Mouse (Mus musculus) lung, adult 10 weeks (tissue): ENCODE data around the gene Ifitm6. TPM values are rescaled to one million over a fixed set of nuclear protein-coding genes. Genes with fewer than 3 reads are reported as not detected.

Experiments
- polyA plus RNA-seq: library from polyadenylated mRNA; stranded (reverse); fragments of 350-450 nt; fragmentation: Illumina TruSeq; extraction: RNeasy Lipid Tissue Mini Kit (QIAGEN cat#74804); gene quantifications from one replicate; pipeline ENCODE4 v1.2.3, GENCODE M21; 2014; ENCODE audit warnings: low read depth, low replicate concordance; ENCODE audit not compliant: insufficient read depth

The Ifitm6 gene
- 21.7 TPM for polyA plus RNA-seq

DNA sequence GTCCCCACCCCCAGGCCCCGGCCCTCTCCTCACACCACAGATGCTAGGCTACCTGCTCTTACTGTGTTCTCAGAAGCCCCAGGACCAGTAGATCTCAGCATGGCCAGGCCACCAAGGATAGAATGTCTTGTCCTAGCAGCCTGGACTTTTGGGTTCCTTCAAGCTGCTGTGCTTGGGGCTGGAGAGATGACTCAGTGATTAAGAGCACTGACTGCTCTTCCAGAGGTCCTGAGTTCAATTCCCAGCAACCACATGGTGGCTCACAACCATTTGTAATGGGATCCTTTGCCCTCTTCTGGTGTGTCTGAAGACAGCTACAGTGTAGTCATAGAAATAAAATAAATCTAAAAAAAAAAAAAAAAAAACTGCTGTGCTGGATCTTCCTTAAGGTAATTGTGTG lies at the start of gene Ifitm6:
TSS of gene Ifitm6 (minus strand) at position 101 of the 400 bp plus-strand sequence.

DNA sequence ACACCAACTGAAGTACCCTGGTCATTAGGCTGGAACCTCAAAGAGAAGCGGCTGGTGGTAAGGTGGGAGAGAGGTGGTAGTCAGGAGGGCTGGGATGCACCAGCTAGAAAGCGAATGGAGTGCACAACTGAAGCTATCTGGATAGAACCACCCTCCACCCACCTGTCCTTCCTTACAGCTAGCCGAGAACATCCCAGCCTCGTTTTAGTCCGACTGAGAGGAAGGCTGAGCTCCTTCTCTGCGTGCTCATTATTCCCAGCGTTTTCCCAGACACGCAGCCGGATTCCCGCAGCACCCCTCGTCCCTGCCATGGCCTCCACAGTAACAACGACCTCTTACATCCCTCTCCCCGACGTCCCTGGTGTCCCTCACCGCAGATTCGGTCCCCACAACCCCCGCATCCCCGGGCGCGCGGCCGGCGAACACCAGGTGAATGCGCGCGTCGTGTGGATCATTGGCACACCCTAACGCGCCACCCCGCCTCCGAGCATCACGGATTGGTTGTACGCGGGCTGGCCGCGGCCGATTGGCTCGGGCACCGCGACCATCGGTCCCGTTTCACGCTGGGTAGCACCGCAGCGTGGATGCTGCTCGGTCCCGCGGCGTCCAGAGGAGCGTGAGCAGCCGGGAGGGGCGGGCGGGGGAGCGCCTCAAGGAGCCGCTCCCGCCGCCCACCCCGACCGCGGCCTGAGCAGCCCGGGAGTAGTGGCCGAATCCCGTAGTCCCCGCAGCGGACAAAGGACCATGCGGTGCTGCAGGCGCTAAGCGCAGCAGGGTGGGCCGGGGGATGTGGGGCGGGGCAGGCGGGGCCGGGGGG lies 42.9 kb upstream of the Ifitm6 start, which contains the start of gene B4galnt4:
TSS of gene B4galnt4 (plus strand) at position 679 of the 817 bp plus-strand sequence.

DNA sequence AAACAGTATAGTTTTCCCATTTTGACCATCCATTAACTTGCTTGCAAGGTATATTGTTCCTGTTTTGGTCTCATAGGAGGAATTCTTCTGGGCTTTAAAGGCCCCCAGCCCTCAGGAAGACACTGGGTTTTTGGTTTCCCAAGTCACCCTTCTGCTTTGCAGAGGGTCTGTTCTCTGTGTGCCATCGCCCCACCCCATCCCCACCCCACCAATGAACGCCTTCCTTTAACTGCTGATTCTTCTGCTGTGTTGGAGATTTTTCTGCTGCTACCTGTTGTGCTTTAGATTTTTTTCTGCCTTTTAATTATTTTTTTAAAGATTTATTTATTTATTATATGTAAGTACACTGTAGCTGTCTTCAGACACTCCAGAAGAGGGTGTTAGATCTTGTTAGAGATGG lies 11.1 kb upstream of the Ifitm6 start, which contains the start of gene Gm17387:
TSS of gene Gm17387 (plus strand) at position 301 of the 400 bp plus-strand sequence.

DNA sequence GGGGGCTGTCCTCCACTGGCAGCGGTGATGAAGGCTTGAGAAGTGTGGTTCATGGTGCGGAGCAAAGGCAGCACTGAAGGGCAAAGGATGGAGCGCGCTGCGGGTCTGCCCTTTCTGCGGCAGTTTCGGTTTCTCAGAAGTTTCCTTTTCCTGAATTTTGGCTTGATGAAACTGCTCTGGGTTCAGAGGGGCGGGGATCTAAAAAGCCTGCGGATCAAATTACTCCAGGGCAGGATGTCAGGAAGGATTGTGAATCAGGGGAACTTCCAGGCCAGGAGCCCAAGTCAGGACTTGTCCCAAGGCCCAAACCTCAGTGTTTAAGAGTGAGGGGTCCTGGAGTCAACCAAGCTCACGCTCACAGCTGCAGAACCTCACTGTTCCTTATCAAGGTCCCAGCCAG lies 7.1 kb downstream of the Ifitm6 start, which contains the start of gene Ifitm3:
TSS of gene Ifitm3 (minus strand) at position 178 of the 400 bp plus-strand sequence.

DNA sequence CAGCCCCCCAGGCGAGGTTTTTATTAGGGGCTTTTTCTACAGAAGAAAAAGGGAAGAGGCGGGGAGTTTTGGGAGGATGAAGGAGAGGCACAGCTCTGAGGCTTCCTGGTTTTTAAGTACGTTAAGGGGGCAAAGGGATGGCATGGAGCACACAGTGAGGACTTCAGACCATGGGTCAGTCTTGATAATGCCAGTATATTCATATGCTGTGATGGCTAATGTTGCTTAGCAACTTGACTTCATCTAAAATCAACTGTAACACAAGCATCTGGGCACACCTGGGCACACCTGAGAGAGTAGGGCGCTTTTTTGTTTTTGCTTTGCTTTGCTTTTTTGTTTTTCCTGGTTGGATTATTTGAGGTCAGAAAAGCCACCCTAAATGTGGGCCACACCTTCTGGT lies 50.8 kb downstream of the Ifitm6 start, which contains the start of gene Ifitm1:
TSS of gene Ifitm1 (plus strand) at position 301 of the 400 bp plus-strand sequence.

Other genes starting within 250 kb of the Ifitm6 start
- gene Syce1, start 230.1 kb downstream of the Ifitm6 start, polyA plus RNA-seq = not detected
- gene Zfp941, start 195.7 kb downstream of the Ifitm6 start, polyA plus RNA-seq = 0.07 TPM
- 18.9 TPM for gene Urah, start 182.9 kb downstream of the Ifitm6 start, polyA plus RNA-seq
- 83.0 TPM for gene Scgb1c1, start 172.4 kb downstream of the Ifitm6 start, polyA plus RNA-seq
- not detected for gene Odf3, start 170.1 kb downstream of the Ifitm6 start, polyA plus RNA-seq
- not detected for gene Gm45785, start 161.6 kb downstream of the Ifitm6 start, polyA plus RNA-seq
- gene Ric8a, start 161.0 kb downstream of the Ifitm6 start, polyA plus RNA-seq = 54.0 TPM
- gene Bet1l, start 160.3 kb downstream of the Ifitm6 start, polyA plus RNA-seq = 29.7 TPM
- gene Psmd13, start 136.0 kb downstream of the Ifitm6 start, polyA plus RNA-seq = 114 TPM
- 15.3 TPM for gene Sirt3, start 135.6 kb downstream of the Ifitm6 start, polyA plus RNA-seq
- 141 TPM for gene Cox8b, start 117.5 kb downstream of the Ifitm6 start, polyA plus RNA-seq
- gene Nlrp6, start 97.0 kb downstream of the Ifitm6 start, polyA plus RNA-seq = not detected
- 13.7 TPM for gene Pgghg, start 76.5 kb downstream of the Ifitm6 start, polyA plus RNA-seq
- gene Ifitm5, start 67.6 kb downstream of the Ifitm6 start, polyA plus RNA-seq = 1.2 TPM
- gene Gm45717, start 62.0 kb downstream of the Ifitm6 start, polyA plus RNA-seq = not detected
- 663 TPM for gene Ifitm2, start 61.9 kb downstream of the Ifitm6 start, polyA plus RNA-seq
- gene Ifitm1, start 50.7 kb downstream of the Ifitm6 start, polyA plus RNA-seq = 139 TPM
- 811 TPM for gene Ifitm3, start 7.2 kb downstream of the Ifitm6 start, polyA plus RNA-seq
- gene Gm17387, start 11.2 kb upstream of the Ifitm6 start, polyA plus RNA-seq = not detected
- not detected for gene B4galnt4, start 43.2 kb upstream of the Ifitm6 start, polyA plus RNA-seq
- gene Pkp3, start 60.3 kb upstream of the Ifitm6 start, polyA plus RNA-seq = 12.5 TPM
- 23.1 TPM for gene Sigirr, start 82.6 kb upstream of the Ifitm6 start, polyA plus RNA-seq
- 1.0 TPM for gene Ano9, start 99.9 kb upstream of the Ifitm6 start, polyA plus RNA-seq
- gene Ptdss2, start 104.5 kb upstream of the Ifitm6 start, polyA plus RNA-seq = 14.6 TPM
- gene Rnh1, start 154.9 kb upstream of the Ifitm6 start, polyA plus RNA-seq = 139 TPM
- 93.0 TPM for gene Hras, start 176.1 kb upstream of the Ifitm6 start, polyA plus RNA-seq
- gene Lrrc56, start 176.2 kb upstream of the Ifitm6 start, polyA plus RNA-seq = 7.3 TPM
- 1.0 TPM for gene Lmntd2, start 196.2 kb upstream of the Ifitm6 start, polyA plus RNA-seq
- gene Rassf7, start 197.9 kb upstream of the Ifitm6 start, polyA plus RNA-seq = 55.1 TPM
- 26.6 TPM for gene Phrf1, start 210.9 kb upstream of the Ifitm6 start, polyA plus RNA-seq
- gene Irf7, start 248.6 kb upstream of the Ifitm6 start, polyA plus RNA-seq = 21.8 TPM